Mouse (Mus musculus) testis, postnatal 10 days (tissue): ENCODE data around the gene Mfsd6l.
A peak's percentile ranks its signal among the peaks of the same experiment; 100 is the strongest.

Experiments used
- DNase-seq: peaks from one replicate; pipeline ENCODE4 v3.0.0; 2021; ENCODE audit warnings: low spot score

The Mfsd6l gene

GRCm38 (mm10) chr11:68553981-68554471, 2.0 kb upstream of the Mfsd6l start:
- DNase-seq: peak; percentile 72

DNA sequence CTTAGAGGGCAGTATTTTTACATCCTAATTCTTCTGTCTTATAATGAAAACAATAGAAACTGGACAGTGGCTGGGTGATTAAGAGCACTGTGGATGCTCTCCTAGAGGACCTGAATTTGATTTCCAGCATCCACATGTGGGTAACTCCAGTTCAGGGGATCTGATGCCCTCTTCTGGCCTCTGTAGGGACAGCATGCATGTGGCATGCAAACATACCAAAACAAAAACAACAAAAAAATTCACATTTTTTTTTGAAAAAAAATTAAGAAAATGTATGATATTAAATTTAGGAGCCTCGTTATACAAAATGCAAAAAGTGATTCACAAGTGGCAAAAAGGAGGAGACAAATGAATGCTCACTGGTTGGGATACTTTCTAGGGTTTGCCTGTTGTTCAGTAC, 3.6 kb downstream of the Mfsd6l start:
- no peak for DNase-seq

- no peak for DNase-seq
Measured at GRCm38 (mm10) chr11:68561957-68562950, 6.3 kb downstream of the Mfsd6l start.

GRCm38 (mm10) chr11:68564356-68565031, 8.5 kb downstream of the Mfsd6l start:
- DNase-seq: no peak

DNA sequence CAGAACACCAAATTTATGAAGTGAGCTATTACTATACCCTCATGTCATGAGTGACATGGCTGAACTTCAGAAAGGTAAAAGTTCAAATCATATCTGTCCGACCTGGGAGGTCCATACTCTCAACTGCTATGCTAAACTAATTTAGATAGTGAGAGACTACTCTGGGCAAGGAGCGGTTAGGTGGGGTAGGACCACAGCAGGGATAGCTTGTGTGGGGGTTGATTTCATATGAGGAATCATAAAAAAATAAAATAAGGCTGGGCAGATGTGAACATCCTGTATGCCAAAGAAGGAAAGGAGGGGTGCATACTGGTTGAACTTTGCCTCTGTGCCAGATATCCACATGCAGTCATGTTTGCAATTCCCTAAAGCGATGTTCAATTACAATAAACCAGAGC, 9.0 kb downstream of the Mfsd6l start:
- no peak for DNase-seq

GRCm38 (mm10) chr11:68566447-68567059, 10.6 kb downstream of the Mfsd6l start:
- peak; percentile 87 for DNase-seq

DNA sequence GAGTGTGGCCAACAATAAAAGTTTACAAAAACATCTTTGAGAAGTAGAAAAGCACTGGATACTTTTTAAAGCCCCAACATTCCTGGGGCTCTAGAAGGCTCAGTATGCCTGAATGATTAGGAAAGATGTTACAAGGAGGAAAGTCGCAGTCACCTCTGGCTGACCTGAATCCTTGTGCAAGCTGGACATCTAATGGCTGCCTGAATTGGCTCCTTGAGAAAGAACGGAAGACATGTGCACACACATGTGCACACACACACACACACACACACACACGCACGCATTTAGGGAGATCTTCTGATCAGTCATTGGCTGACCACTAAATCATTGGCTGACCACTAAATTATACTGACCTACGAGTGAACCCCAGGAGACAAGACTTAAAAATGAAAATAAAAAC, 14.9 kb downstream of the Mfsd6l start:
- DNase-seq: no peak

DNA sequence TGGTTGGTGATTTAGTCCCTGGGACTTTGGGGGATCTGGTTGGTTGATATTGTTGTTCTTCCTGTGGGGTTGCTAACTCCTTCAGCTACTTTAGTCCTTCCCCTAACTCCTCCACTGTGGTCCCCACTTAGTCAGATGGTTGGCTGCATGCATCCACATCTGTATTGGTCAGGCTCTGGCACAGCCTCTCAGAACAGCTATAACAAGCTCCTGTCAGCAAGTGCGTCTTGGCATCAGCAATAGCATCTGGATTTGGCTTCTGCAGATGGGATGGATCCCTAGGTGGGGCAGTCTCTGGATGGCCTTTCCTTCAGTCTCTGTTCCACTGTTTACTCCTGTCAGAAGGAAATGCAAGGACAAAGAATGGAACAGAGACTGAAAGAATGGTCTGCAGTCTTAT, 21.1 kb downstream of the Mfsd6l start:
- DNase-seq: no peak

DNA sequence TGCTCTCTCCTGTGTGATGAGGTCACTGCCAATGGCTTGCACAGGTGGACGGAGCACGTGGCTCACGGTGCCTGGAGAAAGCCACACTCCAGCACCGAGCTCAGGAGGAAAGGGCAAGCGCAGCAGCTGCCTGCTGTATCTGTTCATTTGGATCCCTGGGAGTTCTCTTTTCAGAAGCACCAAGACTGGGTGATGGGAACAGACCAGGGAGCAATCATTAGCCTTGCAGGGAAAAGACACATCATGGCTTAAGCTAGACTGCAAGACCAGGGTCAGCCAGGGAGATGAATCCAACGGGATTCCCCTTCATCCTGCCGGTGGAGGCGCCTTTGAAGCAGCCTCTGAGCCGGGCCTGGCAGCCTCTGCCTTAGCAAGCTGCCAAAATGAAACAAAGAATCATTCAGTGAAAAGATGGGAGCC, 23.5 kb downstream of the Mfsd6l start:
- DNase-seq: peak; percentile 73

DNA sequence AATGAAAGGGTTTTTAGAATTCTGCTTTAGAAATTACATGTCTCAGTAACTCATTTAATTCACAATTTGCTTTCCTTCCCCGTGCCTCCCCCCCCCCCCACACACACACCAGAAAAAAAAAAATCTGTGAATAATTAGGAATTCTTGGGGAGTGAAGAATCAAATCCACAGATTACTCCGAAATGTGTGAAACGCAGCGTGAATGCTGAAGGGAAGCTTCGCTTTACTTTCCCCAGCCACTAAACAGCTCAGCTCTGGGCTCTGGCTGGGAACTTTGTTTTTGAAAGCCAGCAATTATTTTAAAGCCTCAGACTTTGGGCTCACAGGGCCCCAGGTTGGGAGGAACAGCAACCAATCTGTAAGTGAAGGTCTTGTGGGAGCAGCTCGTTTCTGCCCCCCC, 24.6 kb downstream of the Mfsd6l start:
- DNase-seq: no peak

- DNase-seq: no peak
Measured at GRCm38 (mm10) chr11:68583225-68583624, 27.2 kb downstream of the Mfsd6l start.

DNA sequence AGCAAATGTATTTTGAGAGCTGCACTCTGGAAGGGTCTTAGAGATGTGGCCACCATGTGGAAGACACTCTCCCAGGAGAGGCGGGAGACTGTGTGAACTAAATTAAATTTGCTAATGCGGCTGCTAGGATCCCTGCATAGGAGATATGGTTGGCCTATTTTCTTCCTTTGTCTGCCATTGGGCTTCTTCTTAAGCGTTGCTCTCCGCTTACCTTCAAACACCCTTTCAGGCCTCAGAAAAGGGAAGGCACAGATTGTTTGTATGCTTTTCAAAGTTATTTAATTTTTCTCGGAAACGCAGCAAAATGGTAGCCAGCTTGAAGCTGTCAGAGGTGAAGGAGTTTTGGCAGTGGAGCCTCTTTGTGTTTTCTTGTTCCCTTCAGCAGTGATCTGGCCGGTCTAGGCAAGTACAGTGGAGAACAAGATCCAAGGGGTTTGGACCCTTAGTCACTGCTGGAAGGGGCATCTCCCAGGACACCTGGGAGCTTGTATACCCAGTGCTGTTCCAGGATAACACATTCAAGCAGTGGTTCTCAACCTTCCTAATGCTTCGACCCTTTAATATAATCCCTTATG, 28.0 kb downstream of the Mfsd6l start:
- no peak for DNase-seq

DNA sequence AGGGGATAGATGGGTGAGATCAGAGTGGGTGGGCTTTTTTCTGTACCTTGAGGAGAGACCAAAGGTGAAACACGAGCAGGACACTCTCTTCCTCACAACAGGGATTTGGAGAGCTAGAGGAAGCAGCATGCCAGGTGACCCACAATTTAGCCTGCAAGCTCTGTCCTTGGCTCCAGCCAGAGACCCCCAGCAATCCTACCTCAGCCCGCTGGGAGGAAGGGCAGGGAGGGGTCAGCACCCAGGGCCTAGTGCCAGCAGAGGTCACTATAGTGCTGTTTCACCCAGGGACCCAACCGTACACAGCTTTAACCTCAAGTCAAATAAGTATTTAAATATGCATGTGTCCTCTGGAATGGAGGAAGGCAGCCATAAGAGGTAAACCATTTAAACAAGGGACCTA, 29.9 kb downstream of the Mfsd6l start:
- DNase-seq: no peak

DNA sequence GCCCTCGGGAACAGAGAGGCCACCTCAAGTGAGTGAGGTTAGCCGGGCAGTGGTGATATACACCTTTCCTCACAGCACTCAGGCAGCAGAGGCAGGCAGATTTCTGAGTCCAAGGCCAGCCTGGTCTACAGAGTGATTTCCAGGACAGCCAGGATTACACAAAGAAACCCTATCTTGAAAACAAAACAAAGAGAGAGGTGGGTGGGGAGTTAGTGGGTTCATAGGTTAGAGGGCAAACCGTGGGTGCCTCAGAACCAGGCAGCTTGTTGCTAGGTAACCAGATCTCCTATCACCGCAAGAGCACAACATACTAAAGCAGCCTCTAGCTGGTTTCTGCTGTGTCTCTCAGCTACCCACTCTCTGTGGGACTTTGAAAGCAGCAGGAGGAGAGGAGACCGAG, 30.7 kb downstream of the Mfsd6l start, which contains the start of gene Ccdc42:
Ccdc42 (plus strand) TSS at position 301 of the 400 bp plus-strand sequence.
- no peak for DNase-seq

GRCm38 (mm10) chr11:68589055-68589809, 33.2 kb downstream of the Mfsd6l start:
- DNase-seq: peak; percentile 92

DNA sequence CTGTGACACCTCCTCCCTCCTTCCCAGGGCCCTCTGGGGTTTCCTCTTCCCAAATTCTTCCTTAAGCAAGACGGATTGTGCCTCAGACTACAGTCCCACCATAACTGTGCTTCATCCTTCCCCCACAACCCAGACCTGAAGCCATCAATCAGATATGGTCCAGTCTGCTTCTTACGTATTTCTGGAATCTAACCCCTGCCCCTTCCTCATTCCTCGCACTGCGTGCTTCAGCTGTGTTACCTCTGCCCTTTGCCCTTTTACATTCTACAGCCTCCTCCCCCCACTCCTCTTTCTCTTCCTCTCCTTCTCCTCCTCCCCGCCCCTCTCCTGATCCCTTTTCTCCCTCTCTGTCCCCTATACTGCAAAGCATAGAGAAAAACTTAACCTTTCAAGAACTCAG, 35.7 kb downstream of the Mfsd6l start:
- no peak for DNase-seq

GRCm38 (mm10) chr11:68593247-68593646, 37.3 kb downstream of the Mfsd6l start:
- no peak for DNase-seq

GRCm38 (mm10) chr11:68597912-68598311, 41.9 kb downstream of the Mfsd6l start:
- no peak for DNase-seq

DNA sequence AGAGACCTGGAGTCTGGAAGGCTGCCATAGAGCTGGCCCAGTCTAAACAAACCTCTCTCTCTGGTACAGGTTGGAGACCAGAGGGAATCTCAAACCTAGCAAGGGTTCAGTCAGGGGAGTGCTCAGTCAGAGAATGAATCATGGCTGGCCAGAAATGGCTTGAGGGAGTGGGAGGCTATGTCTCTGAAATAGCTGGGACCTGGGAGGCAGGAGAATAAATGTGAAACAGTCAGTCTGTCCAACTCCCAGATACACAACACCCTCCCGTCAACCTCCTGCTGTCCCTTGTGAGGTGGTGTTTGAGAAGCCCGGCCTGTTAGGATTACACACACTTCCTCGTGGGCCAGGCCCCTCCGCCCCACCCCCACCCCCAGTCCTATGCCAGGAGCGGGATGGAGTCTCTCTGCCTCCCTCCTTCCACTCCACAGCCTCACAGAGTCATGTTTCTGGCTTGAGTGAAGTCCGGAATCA, 44.6 kb downstream of the Mfsd6l start:
- no peak for DNase-seq

- no peak for DNase-seq
Measured at GRCm38 (mm10) chr11:68601486-68601991, 45.6 kb downstream of the Mfsd6l start.
